Mouse (Mus musculus) liver, embryonic 16.5 days (tissue): ENCODE results near the gene Dnajb13. TPM values are rescaled to one million over a fixed set of nuclear protein-coding genes. Genes with fewer than 3 reads are reported as not detected.
"Not testable (repeated sequence)": the region's sequence is repeated elsewhere in the genome, so short reads cannot be mapped to it uniquely, and the experiment has no call there.

ENCODE experiments used
- ATAC-seq: fragments of 200-750 bp; cut with Nextera tagmentation; 2 replicates; pipeline ENCODE4 v1.8.0; 2017; ENCODE audit warnings: low read depth, mild to moderate bottlenecking, moderate number of reproducible peaks, moderate library complexity
- H3K27ac ChIP-seq: fragments of 300-500 bp; sonication (generic); 2 replicates; pipeline ENCODE4 v1.5.1; 2014; ENCODE audit warnings: mild to moderate bottlenecking, low read length
- H3K27me3 ChIP-seq: fragments of 300-500 bp; sonication (generic); 2 replicates; pipeline ENCODE4 v1.6.1; 2014; ENCODE audit warnings: low read depth, low read length, mixed read lengths; ENCODE audit not compliant: control insufficient read depth, insufficient read depth
- H3K36me3 ChIP-seq: fragments of 300-500 bp; sonication (generic); 2 replicates; pipeline ENCODE4 v1.6.1; 2014; ENCODE audit warnings: mild to moderate bottlenecking; ENCODE audit not compliant: control insufficient read depth, insufficient read depth
- H3K4me1 ChIP-seq: fragments of 300-500 bp; sonication (generic); 2 replicates; pipeline ENCODE4 v1.6.1; 2014; ENCODE audit warnings: low read depth, low read length, mixed read lengths; ENCODE audit not compliant: control insufficient read depth
- H3K4me2 ChIP-seq: fragments of 300-500 bp; sonication (generic); 2 replicates; pipeline ENCODE4 v1.6.1; 2014; ENCODE audit warnings: low read depth, low read length, mixed read lengths
- H3K4me3 ChIP-seq: fragments of 300-500 bp; sonication (generic); 2 replicates; pipeline ENCODE4 v1.5.1; 2014; ENCODE audit warnings: low read depth, mild to moderate bottlenecking, low read length
- H3K9ac ChIP-seq: fragments of 300-500 bp; sonication (generic); 2 replicates; pipeline ENCODE4 v1.6.1; 2014; ENCODE audit warnings: low read depth, low read length
- H3K9me3 ChIP-seq: fragments of 300-500 bp; sonication (generic); replicated peaks from 2 replicates; pipeline ENCODE4 v1.6.1; 2016; ENCODE audit warnings: low read length; ENCODE audit not compliant: control insufficient read depth
- WGBS: fragments of 180-500 bp; shearing (Covaris S2); extraction: QIAGEN DNeasy Blood & Tissue Kit; methylation state at CpG from one replicate; pipeline ENCODE4 v1.1.7; 2014; ENCODE audit not compliant: insufficient replicate concordance; 5-methylcytosine and 5-hydroxymethylcytosine counted together
- polyA plus RNA-seq: library from polyadenylated mRNA; unstranded; fragments of >200 nt; fragmentation: Nextera tagmentation; extraction: Ambion mirVana; gene quantifications from 2 replicates; pipeline ENCODE4 v1.2.1, GENCODE M21; 2015

Dnajb13 gene
- polyA plus RNA-seq, 1 experiment from 2014 or later = 4.4 TPM

DNA sequence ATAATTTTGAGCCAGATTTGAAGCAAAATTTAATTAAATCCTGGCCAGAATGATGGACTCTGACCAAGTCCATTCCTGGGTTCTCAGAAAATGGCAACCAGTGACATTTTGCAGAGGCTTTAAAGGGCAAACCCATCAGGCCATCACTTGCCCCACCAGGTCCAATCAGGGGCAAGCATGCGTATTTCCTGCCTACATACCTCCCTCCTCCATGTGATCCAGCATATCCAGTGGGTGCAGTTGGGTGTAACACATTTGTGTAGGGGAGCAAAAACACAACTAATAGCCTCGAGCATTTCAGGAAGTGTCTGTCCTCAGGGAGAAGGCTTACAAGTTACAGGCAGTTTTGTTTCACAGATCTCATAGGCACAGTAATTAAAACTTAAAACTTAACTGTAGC lies 27.5 kb downstream of the Dnajb13 start:
- Histone ChIP-seq H3K9me3 (no peaks in the 10 kb centered on the region), H3K4me3 (no peak overlapping the region), H3K9ac (no peak overlapping the region), H3K27ac (no peak overlapping the region), H3K27me3 (no peaks in the 10 kb centered on the region), H3K4me2 (no peak overlapping the region), H3K4me1 (peaks cover 14% of the 10 kb centered on the region), H3K36me3 (no peaks in the 10 kb centered on the region)
- WGBS = 52% methylated on average over 2 of the region's 2 CpGs
- ATAC-seq = no peak

DNA sequence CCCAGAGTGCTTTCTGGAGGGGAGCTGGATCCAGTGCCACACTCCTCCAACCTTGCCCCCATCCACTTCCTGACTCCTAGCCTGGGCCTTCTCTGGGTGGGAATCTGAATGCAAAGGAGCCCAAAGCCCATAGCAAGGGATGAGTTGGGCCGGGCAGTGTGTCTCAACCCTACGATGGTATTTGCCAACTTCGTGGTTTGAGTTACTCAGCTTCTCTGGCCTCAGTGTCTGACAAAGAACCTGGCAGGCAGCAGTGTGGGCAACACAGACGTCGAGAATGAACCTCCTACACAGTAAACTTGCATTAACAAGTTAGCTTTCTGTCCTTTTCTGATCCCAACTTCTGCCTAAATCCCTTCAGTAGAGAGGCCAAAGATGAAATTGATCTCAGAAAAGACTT lies 30.3 kb downstream of the Dnajb13 start:
- 0 out of 2 replicates have a peak, but pooled peaks have one; percentile 2 for ATAC-seq
- 76% methylated on average over 5 of the region's 5 CpGs for WGBS
- no peak overlapping the region for H3K9ac ChIP-seq
- no peaks in the 10 kb centered on the region for H3K9me3 ChIP-seq
- peaks cover 11% of the 10 kb centered on the region for H3K4me1 ChIP-seq
- no peaks in the 10 kb centered on the region for H3K27me3 ChIP-seq
- H3K36me3 ChIP-seq = no peaks in the 10 kb centered on the region
- no peak overlapping the region for H3K4me2 ChIP-seq
- H3K27ac ChIP-seq = no peak overlapping the region
- H3K4me3 ChIP-seq = no peak overlapping the region

DNA sequence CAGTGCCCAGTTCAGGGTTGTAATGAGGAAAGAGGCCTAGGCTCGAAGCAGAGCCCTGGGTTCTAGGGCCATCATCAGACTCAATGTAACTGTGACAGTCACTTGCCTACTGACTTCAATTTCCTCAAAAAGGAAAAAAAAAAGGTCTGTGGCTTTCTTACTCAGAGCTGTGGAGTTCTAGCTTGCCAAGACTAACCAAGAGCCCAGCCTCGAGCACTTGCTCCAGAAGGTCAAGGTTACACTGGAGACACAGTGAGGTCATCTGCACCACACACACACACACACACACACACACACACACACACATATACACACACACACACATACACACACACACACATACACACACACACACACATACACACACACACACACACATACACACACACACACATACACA lies 32.7 kb downstream of the Dnajb13 start:
- not testable (repeated sequence) for H3K4me3 ChIP-seq, ATAC-seq, H3K27me3 ChIP-seq, H3K9me3 ChIP-seq, H3K9ac ChIP-seq, H3K36me3 ChIP-seq, H3K27ac ChIP-seq, H3K4me2 ChIP-seq
- 63% methylated on average over 2 of the region's 2 CpGs for WGBS
- H3K4me1 ChIP-seq = peaks cover 12% of the 10 kb centered on the region

DNA sequence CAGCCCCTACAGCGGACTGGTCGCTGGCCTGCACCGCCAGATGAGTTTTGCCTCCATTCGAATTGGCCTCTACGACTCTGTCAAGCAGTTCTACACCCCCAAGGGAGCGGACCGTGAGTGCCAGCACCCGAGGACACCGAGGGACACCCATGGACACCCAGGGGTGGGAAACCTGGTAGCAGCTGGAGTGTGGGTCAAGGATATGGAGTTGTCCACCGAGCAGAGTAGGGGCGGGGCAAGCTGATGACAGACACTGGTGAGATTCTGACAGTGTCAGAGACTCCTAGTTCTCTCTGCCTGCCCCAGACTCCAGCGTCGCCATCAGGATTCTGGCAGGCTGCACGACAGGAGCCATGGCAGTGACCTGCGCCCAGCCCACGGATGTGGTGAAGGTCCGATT lies 34.6 kb downstream of the Dnajb13 start:
- H3K9ac ChIP-seq = no peak overlapping the region
- no peak overlapping the region for H3K4me2 ChIP-seq
- 79% methylated on average over 17 of the region's 17 CpGs for WGBS
- ATAC-seq = no peak
- no peaks in the 10 kb centered on the region for H3K36me3 ChIP-seq
- H3K4me3 ChIP-seq = no peak overlapping the region
- no peak overlapping the region for H3K27ac ChIP-seq
- peaks cover 12% of the 10 kb centered on the region for H3K4me1 ChIP-seq
- no peaks in the 10 kb centered on the region for H3K27me3 ChIP-seq
- no peaks in the 10 kb centered on the region for H3K9me3 ChIP-seq

DNA sequence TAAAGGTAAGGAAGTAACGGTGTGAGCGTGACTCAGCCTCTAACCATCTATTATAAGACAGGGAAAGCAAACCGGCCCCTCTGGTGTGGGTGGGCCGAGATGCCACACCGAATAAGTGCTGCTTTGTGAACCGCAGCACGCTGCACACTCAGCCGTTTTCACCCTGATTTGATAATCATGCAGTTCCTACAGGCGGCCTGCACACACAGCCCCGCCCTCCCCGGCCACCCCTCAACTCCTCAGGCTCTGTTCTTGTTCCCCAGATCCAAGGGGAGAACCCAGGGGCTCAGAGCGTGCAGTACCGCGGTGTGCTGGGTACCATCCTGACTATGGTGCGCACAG lies 35.0 kb downstream of the Dnajb13 start:
- Histone ChIP-seq H3K4me2 (no peak overlapping the region), H3K27ac (no peak overlapping the region), H3K4me1 (peaks cover 12% of the 10 kb centered on the region), H3K27me3 (no peaks in the 10 kb centered on the region), H3K4me3 (no peak overlapping the region), H3K36me3 (no peaks in the 10 kb centered on the region), H3K9me3 (no peaks in the 10 kb centered on the region), H3K9ac (no peak overlapping the region)
- no peak for ATAC-seq
- WGBS = 57% methylated on average over 15 of the region's 15 CpGs

DNA sequence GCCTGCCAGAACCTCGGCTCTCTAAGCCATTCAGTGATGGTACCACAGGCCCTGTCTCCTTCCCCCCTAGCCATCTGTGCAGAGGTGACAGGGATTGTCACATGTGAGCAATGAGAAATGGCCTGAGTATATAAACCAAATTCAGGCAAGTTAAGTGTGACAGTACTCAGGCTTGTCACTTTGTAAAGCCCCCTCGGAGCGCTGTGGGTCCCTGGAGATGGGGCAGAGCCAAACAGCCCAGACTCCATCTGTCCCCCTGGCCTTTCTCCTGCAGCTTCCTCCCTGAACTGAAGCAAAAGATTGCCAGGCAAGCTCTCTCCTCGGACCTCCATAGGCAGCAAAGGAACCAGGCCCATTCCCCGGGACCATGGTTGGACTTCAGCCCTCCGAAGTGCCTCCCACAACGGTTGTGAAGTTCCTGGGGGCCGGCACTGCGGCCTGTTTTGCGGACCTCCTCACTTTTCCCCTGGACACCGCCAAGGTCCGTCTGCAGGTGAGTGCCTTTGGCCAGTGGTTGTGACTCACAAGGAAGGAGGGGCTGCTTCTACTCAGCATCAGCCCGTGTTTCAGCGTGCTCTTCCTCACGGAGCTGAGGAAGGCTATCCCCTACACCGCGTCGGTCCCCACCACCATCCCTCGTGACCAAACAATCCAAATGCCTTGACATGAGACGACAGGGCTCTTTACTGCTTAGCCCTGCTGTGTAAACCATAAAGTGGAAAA lies 35.5 kb downstream of the Dnajb13 start:
- Histone ChIP-seq H3K27me3 (no peaks in the 10 kb centered on the region), H3K36me3 (no peaks in the 10 kb centered on the region), H3K27ac (no peak overlapping the region), H3K9me3 (no peaks in the 10 kb centered on the region), H3K4me3 (no peak overlapping the region), H3K4me2 (no peak overlapping the region), H3K4me1 (peaks cover 13% of the 10 kb centered on the region), H3K9ac (no peak overlapping the region)
- no peak for ATAC-seq
- 78% methylated on average over 20 of the region's 20 CpGs for WGBS

GRCm38 (mm10) chr7:100474680-100475079 lies 40.1 kb downstream of the Dnajb13 start:
- Histone ChIP-seq H3K27me3 (no peaks in the 10 kb centered on the region), H3K9me3 (no peaks in the 10 kb centered on the region), H3K9ac (no peak overlapping the region), H3K4me2 (no peak overlapping the region), H3K36me3 (no peaks in the 10 kb centered on the region), H3K4me1 (peaks cover 13% of the 10 kb centered on the region), H3K27ac (no peak overlapping the region), H3K4me3 (no peak overlapping the region)
- 55% methylated on average over 1 of the region's 1 CpGs for WGBS
- 0 out of 2 replicates have a peak, but pooled peaks have one; percentile 31 for ATAC-seq

DNA sequence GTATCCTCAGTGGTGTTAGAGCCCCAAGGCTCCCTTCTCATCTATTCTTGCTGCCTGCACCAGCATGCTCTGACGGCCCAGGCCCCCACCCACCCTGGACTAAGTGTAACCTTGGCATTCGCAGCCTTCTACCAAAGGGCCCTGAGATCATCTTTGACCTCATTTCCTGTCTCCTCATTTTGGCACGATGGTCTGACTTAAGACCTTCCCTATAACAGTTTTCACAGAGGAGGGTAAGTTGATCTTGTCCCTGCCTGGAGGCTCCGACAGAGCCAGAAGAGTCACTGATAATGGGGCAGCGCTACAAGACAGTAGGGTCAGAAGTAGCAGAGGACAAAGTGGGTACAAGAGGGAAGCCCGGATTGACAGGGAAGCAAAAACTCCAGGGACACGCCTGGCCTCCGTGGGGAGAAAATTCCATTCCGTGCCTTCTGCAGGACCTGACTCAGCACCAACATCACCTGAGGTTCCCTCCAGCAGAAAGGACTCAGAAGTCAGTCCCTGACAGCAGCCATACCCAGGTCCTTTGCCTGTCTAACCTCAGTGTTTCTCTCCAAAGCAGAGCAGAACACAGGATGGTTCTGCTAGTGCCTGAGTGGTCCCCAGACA lies 40.8 kb downstream of the Dnajb13 start:
- ATAC-seq = no peak
- no peaks in the 10 kb centered on the region for H3K27me3 ChIP-seq
- H3K4me3 ChIP-seq = no peak overlapping the region
- H3K36me3 ChIP-seq = peaks cover 2% of the 10 kb centered on the region; the same call in 1 of the 2 replicates
- no peak overlapping the region for H3K4me2 ChIP-seq
- no peak overlapping the region for H3K27ac ChIP-seq
- no peak overlapping the region for H3K9ac ChIP-seq
- H3K9me3 ChIP-seq = no peaks in the 10 kb centered on the region
- peaks cover 17% of the 10 kb centered on the region for H3K4me1 ChIP-seq
- WGBS = 68% methylated on average over 9 of the region's 9 CpGs

DNA sequence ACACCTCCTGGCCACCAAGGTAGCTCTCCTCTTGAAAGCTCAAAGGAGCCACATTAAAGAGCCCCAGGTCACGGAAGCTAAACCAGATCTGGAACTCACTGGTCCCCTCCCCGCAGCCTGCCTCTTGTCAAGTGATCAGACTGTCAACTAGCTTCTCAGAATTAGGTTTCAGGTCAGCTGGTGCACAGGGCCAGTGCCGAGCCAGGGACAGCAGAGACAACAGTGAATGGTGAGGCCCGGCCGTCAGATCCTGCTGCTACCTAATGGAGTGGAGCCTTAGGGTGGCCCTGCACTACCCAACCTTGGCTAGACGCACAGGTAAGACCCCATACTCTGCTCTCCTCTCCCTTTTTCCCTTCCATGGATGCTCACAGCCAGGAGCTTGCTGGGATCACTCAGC lies 42.0 kb downstream of the Dnajb13 start, which contains the start of gene Ucp3:
Gene Ucp3 (plus strand): TSS at position 214 of the 400 bp plus-strand sequence.
- H3K9ac ChIP-seq = no peak within 1 kb of the TSS
- no peak within 1 kb of the TSS for H3K4me3 ChIP-seq
- peaks cover 29% of the 10 kb centered on the region for H3K4me1 ChIP-seq
- peaks cover 2% of the 10 kb centered on the region; the same call in 1 of the 2 replicates for H3K36me3 ChIP-seq
- no peaks in the 10 kb centered on the region for H3K27me3 ChIP-seq
- 80% methylated on average over 6 of the region's 6 CpGs for WGBS
- no peak within 1 kb of the TSS for H3K4me2 ChIP-seq
- H3K27ac ChIP-seq = peak within 1 kb of the TSS; percentile 18; the same call in 1 of the 2 replicates
- no peak for ATAC-seq
- H3K9me3 ChIP-seq = no peaks in the 10 kb centered on the region
